In genomic region chr4:133660193-133661155, GRCm38 (mm10) we compare ENCODE assay signal across 7 mouse cellular contexts. TPM values are rescaled to one million over a fixed set of nuclear protein-coding genes. Genes with fewer than 3 reads are reported as not detected.
DNase-seq lines count a peak whose midpoint lies in the region; ATAC-seq lines count a peak whose summit lies in the region.

No protein-coding gene starts in this region.

- 11% methylated on average over 10 of the region's 10 CpGs for WGBS in hindbrain, embryonic 16.5 days

- H3K9ac ChIP-seq in hindbrain, embryonic 16.5 days (ENCODE audit: low read depth, low read length): 0 out of 2 replicates have a peak overlapping the region, but pooled peaks have one; percentile 0

- peak overlapping the region; percentile 32 for H3K4me2 ChIP-seq in hindbrain, embryonic 16.5 days (ENCODE audit: low read length)

- DNase-seq in adrenal gland, adult 2 months: peak; percentile 88
- peak; percentile 98 for DNase-seq in cerebellum, postnatal 25 days
- DNase-seq in gastrocnemius, adult 8-10 months (ENCODE audit: low spot score in 2 of 2): peak; percentile 71 to 80
- peak; percentile 76 to 87 for DNase-seq in left cerebral cortex, adult 18-20 months (ENCODE audit: low spot score in 2 of 2)
- peak; percentile 88 to 94 for DNase-seq in lung, postnatal 4 days
- DNase-seq in right cerebral cortex, postnatal 4 days: peak; percentile 89

- H3K9me3 ChIP-seq in hindbrain, embryonic 16.5 days (ENCODE audit: control insufficient read depth, low read length): no peaks in the 10 kb centered on the region

- peaks cover 30% of the 10 kb centered on the region for H3K4me1 ChIP-seq in hindbrain, embryonic 16.5 days (ENCODE audit: control insufficient read depth, insufficient read depth, low read depth, low read length)

- H3K27me3 ChIP-seq in hindbrain, embryonic 16.5 days (replicated peaks; ENCODE audit: control insufficient read depth, insufficient read depth, low read length): no peaks in the 10 kb centered on the region

- no peaks in the 10 kb centered on the region for H3K36me3 ChIP-seq in hindbrain, embryonic 16.5 days (ENCODE audit: control insufficient read depth, insufficient read depth, low read length)

- peak overlapping the region; percentile 6; the same call in 1 of the 2 replicates for H3K4me3 ChIP-seq in hindbrain, embryonic 16.5 days (ENCODE audit: low read length)

- peak; percentile 94 for ATAC-seq in hindbrain, embryonic 16.5 days

- H3K27ac ChIP-seq in hindbrain, embryonic 16.5 days (ENCODE audit: low read depth, low read length): peak overlapping the region; percentile 71

RNA-seq across cellular contexts. Expression of gene Zdhhc18, which starts 10.5 kb away (rescaled TPM):
- total RNA-seq in adrenal gland, adult 2 months (2021): 10 to 100 TPM; 18.4 to 24.8 TPM
- 31.0 and 32.9 TPM in 2 replicates for polyA plus RNA-seq in adrenal gland, adult 2 months (2012; rRNA removed)
- 10 to 100 TPM; 25.7 to 48.0 (median 33.2) TPM for total RNA-seq in gastrocnemius, adult 8-10 months (2022)
- 3.6 and 3.7 TPM in 2 replicates for polyA plus RNA-seq in hindbrain, embryonic 16.5 days (2015; fragmentation: Nextera tagmentation; extraction: Ambion mirVana)
- 10 to 100 TPM; 35.5 to 39.2 TPM for total RNA-seq in left cerebral cortex, adult 18-20 months (2021)

RNA-seq across cellular contexts. Expression of gene Pigv, which starts 12.0 kb away (rescaled TPM):
- 10 to 100 TPM; 13.0 to 19.7 TPM for total RNA-seq in adrenal gland, adult 2 months (2021)
- polyA plus RNA-seq in adrenal gland, adult 2 months (2012; rRNA removed): 13.4 and 14.0 TPM in 2 replicates
- total RNA-seq in gastrocnemius, adult 8-10 months (2022): 10 to 100 TPM; 12.3 to 16.0 (median 12.5) TPM
- polyA plus RNA-seq in hindbrain, embryonic 16.5 days (2015; fragmentation: Nextera tagmentation; extraction: Ambion mirVana): 14.1 and 15.9 TPM in 2 replicates
- total RNA-seq in left cerebral cortex, adult 18-20 months (2021): 1 to 10 TPM; 7.1 to 9.7 TPM

RNA-seq across cellular contexts. Expression of gene Sfn, which starts 58.5 kb away (rescaled TPM):
- total RNA-seq in adrenal gland, adult 2 months (2021): 1 to 10 TPM; 1.4 to 1.8 TPM
- polyA plus RNA-seq in adrenal gland, adult 2 months (2012; rRNA removed): 2.1 and 3.0 TPM in 2 replicates
- 1 to 10 TPM in 1 of 4 experiments, under 1 TPM in 3; 0.51 to 1.3 (median 0.79) TPM for total RNA-seq in gastrocnemius, adult 8-10 months (2022)
- polyA plus RNA-seq in hindbrain, embryonic 16.5 days (2015; fragmentation: Nextera tagmentation; extraction: Ambion mirVana): 2.1 and 2.2 TPM in 2 replicates
- 1 to 10 TPM; 1.4 to 2.6 TPM for total RNA-seq in left cerebral cortex, adult 18-20 months (2021)

Comparison
In these comparisons a context has a peak if more than half of its experiments do, and no peak if none do; other contexts are left out.
1. Peak in every context shown above with its lines: DNase-seq, ATAC-seq, H3K4me3 ChIP-seq and H3K27ac ChIP-seq.